Mouse (Mus musculus): Measurements from ENCODE around the gene Irx6. TPM values are rescaled to one million over a fixed set of nuclear protein-coding genes. Genes with fewer than 3 reads are reported as not detected.

The Irx6 gene
- total RNA-seq (2021): not detected in 2 replicates
- long read RNA-seq, experiment 1: 0 reads
- long read RNA-seq, experiment 2: 0 reads

DNA sequence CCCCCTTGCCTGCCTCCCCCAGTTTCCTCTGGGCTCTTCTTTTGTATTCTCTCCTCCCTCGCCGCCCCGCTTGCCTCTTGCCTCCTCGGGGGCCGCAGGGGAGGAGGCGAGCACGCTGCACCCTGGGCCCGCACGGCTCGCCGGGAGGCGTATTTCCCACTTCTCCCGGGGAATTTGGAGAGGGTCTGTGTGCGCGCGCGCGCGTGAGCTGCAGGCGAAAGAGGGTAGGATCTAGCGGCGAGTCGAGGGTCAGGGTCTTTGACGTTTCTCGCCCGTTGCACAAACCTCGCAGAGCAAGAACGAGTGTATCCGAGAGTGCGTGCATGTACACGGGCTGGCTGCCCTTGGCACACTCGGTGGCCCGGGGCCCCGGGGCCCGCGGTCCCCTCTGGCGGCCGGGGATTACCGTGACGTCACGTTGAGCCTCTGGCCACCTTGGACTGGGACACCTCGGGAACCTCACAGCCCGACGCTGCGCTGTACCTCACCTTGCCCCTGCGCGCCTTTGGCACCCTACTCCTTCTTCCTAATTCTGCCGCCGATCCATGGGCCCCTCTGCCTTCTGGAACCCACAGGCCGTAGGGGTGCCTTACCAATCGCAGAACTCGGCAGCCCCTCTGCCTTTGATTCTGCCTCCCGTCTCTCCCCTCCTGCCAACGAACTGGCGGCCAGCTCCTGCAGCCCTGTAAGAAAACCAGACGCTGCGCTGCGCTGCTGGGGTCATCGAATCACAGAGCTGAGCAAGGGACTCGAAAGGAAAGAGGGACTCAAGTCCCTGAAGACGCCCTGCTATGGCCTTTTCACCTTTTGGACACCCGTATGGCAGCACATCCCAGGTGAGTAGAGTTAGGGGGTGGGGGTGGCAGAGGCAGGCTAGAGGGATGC lies at the start of gene Irx6:
Gene Irx6 (plus strand): TSS at position 45 of the 885 bp plus-strand sequence.
- no peak for DNase-seq

DNA sequence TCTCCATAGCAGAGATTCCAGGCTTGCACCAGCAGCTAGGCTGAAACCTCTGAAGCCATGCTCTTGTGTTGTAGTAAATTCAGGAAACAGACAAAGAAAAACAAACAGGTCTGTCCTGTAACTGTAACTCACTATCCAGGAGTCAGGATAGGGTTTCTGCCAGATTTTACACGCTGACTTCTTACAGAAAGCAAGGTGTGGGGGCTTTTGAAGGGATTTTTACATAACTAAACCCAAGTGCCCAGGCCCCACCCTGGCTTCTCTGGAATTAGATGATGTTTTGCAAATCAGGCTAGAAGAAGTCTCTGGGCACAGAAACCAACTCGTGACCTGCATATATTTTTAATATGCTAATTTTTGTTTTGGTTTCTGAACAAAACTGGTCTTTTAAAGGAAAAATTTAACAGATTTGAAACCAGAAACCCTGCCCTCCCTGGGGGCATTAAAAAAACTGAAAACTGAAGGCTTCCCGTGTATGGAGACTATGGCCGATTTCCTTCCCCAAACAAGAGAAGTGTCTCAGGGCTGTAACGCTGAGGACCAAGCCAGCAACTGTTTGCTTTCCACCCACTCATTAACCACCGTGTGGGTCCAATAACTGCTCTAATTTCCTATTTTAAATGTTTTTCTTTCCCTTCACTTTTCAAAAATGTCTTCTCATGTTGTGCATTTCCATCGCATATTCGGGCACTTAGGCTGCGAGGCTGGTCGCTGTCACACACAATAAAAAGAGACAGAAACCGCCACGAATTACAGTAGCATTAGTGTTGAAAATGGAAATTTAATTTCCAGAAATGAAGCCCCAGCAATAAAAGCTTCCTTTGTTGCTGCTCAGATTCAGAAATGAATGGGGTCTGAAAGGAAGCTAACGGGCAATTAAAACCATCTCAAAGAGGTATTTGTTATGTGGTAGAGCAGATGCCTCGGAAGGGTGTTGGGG lies 45.1 kb upstream of the Irx6 start:
- DNase-seq: no peak

DNA sequence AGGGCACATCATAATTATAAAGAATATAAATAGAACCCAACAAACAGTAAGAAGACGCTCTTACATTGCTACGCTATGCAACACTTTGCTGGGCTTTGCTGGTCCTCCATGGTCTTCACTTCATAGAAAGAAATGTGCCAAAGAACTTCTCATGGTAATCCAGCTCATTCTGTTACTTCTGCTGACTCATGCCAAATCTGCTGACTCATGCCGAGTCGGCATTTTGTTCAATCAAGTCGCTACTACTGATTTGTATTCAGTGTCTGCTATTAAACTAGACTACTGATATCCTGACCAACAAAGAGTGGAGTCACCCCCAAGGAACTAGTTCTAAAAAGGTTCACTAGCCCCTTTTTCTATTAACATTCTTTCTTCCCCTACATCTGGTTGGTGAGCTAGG lies 40.9 kb upstream of the Irx6 start:
- DNase-seq: no peak

DNA sequence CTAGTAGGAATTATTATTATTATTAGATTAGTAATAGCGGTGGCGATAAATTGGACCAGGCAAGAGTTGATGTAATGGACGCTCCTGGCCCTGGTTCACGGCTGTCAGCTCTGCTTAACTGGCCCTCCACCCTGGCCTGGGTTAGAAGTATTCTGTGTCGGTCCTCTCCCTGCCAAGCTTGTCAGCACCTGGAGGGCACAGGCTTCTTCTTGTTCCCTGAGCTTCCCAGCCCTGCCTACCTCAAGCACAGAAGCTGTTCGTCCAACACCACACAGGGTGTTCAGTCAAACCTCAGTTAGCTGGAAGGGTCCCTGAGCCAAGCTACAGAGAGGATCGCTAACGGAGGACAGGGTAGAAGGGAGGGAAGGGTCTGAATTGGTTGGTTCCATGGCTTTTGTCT lies 33.3 kb upstream of the Irx6 start:
- no peak for DNase-seq

DNA sequence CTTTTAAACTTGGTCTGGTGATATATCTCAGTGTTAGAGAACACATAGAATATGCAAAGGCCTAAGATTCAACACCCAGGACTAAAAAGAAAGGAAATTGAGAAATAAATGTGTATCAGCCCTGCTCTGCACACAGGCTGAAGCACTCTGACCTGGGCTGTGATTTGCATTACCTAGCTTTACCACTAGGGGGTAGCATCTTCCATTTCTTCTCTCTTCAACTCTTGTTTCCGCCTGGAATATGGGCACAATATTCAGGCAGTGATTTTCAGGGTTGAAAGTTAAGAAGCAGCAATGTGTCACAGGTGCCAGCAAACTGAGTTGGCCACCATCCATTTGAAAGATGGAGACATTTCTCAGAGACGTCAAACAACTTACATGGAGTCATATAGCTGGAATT lies 27.5 kb upstream of the Irx6 start:
- peak; percentile 5 for DNase-seq

DNA sequence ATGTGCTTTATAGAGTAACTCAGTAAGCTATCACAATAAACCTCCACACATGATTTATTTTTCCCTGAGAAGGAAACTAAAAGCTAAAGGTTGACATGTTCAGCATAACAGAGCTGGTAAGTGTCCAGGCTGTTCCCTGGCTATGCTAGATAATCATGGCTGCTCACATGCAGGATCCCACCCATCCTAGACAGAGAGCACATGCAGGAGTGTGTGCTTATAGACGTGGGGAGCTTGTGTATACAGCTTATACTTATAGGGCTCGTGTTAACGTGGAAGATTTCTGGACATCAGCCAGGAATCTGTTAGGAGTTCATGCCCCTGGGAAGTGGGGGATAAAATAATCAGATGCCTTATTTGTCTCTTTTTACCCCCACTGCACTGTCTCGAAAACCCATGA lies 9.9 kb upstream of the Irx6 start:
- DNase-seq: no peak

DNA sequence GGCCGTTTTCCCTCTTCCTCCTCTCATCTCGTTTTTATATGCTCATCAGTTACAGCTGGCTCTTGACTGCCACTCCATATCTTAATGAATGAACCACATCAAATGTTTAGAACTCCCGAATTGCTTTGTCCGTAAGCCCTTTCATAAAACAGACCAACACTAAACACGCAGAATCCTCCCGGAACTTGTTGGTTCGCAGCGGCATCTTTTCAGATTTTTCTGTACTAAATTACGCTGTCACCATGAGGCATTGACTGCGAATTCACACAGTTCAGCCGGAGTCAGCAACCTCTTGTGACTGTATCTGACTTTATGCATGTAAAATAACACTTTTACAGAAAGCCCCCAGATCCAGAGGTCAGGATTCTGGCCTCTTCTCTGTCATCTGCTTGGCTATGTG lies 3.9 kb upstream of the Irx6 start:
- DNase-seq: no peak

DNA sequence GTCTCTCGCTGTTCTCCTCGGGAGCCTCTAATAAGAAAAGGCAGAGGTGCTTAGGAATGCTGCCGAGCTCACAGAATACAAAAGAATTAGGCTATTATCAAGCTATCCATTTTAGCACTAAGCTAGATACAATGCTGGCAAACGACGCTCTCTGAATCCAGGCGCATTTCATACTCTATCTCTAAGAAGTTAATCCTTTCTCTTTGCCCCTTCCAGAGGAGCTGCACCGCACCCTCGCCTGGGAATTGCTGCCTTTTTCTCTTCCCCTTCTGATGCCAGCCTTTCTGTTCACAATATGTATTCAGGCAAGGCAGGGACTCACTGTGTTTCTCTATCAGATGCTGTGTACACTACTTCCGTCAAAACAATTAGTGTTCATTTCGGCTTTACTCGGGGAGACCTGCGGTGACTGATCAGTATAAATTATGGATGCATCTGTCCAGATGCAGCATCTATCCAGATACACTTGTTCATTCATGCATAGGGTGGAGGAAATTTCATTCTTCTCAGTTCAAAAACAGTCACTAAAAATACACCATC lies 3.4 kb upstream of the Irx6 start:
- DNase-seq: no peak

DNA sequence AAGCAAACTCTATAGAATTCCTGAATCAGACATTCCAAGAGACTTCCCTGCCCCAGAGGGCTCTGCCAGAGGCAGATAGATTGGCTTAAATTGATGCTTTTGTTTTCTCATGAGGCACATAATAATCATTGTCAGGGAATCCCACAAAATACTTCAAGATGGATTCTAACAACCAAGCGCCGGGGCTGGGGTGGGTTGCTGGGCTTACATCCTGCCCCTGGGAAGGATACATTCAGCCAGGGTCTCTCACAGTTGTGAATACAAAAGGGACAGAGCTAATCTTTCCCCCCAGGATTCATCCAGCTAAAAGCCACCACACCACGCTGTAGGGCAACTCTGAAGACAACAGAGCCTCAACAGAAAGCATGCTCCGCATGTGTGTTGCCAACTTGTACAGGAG lies 2.2 kb upstream of the Irx6 start:
- no peak for DNase-seq

DNA sequence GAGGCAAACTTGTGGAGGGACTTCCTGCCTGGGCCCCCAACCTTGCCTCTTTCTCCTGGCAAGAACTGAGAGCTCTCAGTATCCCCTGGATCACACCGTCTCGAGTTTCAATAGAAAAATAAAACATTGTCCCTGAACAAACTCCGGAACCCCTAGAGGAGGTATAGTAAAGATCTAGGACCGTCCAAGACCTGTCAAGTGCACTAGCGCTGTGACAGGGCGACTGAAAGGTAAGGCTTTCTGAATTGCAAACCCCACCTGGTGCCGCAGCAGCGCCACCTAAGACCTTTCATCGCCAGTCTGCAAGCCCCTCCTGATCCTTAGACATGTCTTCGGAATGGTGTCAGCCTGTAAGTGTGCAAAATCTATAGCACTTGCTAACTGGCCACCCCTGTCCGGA lies 987 bp upstream of the Irx6 start:
- DNase-seq: no peak

DNA sequence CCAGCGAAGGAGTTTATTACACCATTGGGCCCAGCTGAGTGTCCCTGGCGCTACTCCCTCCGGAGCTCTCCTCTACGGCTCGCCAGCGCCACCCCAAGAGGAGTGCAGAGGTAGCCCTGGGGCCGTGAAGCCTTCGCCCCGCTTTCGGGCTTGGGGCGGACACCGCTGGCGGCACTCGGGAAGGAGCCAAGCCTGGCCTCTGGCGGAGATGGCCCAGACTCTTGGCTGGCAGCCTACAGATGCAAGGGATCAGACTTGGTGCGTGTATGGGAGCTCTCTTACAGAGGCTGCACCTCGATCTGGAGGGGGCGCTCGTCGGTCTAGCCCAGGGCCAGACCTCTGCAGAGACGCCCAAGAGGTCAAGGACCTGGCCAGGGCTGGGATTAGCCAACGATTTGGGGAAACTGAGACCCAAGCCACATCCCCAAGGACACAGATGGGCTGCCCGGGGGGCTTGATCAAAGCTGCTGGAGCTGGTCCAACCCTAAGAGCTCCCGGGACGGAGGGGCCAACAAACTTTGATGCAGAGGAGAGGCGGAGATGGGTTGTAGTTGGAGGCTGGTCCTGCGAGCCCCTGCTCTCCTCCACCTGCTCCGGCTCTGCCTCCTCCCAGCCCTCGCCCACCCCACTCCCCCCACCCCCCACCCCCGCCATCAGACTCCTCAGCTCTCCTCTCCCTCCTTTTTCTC lies 389 bp upstream of the Irx6 start:
- peak; percentile 83 for DNase-seq

DNA sequence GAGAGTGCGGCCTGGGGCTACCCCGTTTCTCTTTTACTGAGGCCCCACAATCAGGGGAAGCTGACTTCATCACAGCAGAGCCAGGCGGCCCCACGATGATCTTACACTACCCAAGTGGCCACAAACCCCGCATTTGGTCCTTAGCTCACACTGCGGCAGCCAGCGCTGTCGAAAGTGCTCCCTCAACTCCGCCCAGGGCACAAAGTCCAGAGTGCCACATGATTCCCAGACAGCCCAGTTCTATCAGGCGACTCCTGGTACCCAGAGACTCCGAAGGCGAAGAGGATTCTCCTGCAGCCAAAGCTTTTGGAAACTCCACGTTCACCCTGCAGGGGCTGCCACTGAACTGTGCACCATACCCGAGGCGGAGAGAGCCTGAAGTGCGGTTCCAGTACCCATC lies 4.3 kb downstream of the Irx6 start:
- no peak for DNase-seq

DNA sequence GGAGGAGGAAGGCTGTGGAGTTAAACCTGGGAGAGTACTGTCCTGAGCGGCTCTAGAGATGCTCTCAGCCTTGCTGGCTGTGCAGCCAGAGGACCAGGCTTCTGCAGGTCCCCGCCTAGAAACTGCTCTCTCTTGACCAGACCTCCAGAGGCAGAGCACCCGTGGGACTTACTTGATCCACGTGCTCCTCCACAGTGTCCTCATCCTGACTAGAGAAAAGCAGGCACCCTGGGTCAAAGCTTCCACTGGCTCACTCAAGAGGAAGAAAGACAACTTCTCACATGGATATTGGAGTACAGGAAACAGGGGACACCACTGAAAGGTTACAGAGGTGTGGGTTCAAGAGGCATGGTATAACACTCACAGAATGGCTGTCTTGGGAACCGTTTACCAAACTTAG lies 23.3 kb downstream of the Irx6 start:
- no peak for DNase-seq

DNA sequence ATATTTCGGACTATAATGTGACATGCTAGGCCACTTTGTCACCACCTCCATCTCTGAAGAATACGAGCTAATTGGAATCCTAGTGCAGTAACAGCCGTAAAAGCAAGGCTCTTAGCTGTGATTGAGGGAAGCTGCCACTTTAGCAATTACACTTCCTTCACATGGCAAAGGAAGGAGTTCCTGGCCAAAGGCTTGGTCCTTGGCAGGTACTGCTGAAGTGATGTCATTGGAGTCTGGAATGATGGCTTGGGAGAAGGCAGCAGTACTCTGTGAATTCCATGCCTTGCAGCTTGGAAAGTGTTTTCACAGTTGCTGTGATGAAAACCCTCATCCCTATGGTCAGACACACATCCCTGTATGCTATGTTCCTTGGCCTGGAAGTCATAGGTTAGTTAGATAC lies 24.3 kb downstream of the Irx6 start:
- no peak for DNase-seq

DNA sequence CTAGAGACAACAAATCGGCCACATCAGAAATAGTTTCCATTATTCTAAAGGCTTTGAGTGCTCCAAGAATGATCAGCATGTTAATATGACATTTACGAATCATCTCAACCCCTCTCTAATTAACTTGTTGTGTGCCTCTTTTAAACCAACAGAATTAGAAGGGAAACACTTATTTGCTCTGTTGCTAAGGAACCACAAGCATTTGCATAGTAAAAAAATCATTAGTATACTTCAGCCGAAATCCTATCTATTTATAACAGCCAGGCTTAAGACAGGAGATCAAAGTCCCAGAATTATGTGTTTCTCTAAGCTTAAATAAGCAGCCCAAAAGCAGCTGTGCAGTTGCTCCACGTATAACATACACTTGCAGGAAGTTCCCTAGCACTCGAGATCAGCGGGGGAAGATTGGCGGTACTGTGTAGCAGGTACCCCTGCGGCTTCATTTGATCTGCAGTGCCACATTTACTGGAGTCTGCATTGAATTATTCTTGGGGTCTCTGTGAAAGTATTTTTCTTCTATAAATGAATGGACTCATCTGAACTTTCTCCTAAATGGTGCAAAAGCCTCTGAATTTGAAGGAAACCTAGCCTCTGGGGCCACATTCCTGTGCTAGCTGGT lies 25.9 kb downstream of the Irx6 start:
- DNase-seq: no peak

DNA sequence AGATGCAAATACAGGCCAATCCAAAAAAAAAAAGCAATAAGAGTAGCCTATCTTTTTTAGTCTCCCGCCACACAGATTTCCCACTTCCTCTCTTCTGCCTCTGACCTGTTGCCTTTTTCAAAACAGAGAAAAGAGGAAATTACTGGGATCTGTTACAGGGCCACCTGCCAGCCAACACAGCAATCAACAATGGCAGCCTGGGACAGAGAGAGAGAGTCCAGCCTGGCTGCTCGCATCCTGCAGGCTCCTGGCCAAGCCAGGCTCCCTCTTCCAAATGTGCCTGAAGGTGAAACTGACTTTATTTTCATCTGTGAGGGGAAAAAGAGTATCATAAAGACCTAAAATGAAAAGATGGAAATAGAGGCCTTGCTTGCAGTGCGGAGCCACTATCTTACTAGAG lies 29.3 kb downstream of the Irx6 start:
- peak; percentile 39 for DNase-seq

DNA sequence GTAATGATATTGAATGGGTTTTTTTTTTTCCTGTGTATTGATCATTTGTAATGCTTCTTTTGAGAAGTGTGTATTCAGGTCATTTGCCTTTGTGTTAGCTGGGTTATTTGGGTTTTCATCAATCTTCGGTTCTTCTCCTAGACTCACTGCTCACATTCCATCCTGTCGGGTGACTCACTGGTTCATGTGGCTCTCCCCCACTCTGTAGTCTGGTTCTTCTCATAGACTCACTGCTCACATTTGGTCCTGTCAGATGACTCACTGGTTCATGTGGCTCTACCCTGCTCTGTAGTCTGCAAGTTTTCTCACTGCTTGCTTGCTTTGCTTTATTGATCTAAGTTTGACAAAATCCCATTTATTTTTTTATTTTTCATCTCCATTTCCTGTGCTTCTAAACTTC lies 32.2 kb downstream of the Irx6 start:
- no peak for DNase-seq

DNA sequence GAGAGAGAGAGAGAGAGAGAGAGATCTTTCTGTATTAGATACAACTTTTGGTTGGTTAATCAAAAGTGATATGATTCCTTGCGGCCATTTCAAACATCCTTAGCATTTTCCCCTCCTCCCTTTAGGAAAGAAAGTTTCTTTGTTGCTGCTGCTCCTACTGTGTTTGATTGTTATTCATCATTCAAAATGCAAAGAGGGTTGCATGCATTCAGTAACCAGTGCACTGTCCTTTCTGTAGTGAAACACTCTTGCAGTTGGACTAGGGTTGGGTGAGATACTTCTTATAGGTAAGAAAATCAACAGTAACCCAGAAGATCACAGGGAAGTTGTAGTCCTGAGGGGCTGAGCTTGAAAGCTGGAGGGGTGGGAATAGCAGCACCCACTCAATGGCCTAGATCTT lies 39.2 kb downstream of the Irx6 start:
- DNase-seq: no peak

DNA sequence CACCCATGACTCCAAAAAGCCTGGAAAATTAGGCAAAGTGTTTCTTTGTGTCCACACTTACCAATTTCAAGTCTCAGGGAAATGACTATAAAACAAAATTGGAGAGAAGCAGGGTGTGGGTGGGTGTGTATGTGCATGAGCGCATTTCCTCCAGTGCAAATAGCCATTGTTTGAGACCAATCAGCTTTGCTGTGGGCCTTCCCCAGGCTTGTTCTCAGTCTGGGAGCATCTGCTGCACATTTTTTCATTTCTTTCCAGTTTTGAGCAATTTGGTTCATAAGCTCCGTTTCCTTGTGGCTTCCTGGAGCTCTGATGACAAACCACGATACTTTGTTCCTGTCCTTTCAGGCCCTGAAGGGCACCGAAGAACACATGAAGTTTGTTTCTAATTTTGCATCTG lies 43.3 kb downstream of the Irx6 start:
- no peak for DNase-seq

DNA sequence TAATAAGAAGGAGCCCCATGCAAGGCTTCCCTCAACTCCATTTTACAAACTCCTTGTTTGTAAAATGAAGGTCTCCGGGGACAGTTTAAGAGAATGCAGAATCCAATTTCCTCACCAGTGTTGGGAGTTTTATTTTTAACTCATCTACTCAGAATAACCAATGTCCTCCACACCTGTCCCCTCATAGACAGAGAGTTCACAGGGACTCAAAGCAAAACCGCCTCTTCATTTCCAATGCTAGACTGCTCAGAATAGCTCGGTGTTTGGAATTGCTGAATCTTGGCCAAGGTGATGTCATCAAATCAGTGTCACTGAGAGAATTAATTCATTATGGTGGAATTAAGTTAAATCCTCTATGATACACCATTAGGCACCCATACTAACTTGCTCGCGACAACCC lies 44.0 kb downstream of the Irx6 start:
- no peak for DNase-seq

DNA sequence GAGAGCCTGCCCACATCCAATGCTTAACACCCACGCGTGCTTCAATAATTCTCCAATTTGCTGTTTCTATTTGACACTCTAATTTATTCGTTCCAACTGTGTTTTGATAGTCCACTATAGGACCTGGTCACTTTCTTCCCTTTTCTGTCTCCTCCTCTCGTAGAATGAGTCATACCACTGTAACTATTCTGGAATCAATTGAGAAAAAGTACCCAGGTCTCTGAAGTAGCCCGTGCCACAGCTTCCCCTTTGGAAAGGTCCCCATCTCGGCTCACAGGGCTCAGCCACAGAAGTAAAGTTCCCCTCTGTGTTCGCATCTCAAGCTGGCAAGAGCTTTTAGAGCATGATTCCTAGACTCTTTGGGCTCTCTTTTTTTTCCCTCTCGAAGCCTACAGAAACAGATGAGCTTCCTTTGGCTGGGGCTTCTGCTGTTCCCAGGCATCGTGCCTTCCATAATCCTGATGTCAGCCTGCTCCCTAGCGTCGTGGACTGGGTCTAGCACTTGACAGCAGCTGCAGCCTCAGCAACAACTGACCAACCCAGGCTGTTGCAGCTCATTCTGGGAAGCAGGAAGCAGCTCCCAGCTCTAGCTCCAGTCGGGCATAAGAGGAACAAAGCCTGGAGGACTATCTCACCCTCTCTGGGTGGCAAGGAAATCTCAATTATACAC lies 47.3 kb downstream of the Irx6 start:
- peak; percentile 46 for DNase-seq
